Mouse (Mus musculus) monocyte, adult 5-6 weeks (primary cell): ENCODE data around the gene Lmo2. TPM values are rescaled to one million over a fixed set of nuclear protein-coding genes. Genes with fewer than 3 reads are reported as not detected.

Experiments used
- ATAC-seq: fragments of 153-309, 156-312 bp; replicated peaks from 2 replicates; pipeline ENCODE4 v1.8.0; 2017; ENCODE audit warnings: mild to moderate bottlenecking; ENCODE audit not compliant: low TSS enrichment, insufficient number of reproducible peaks, severe bottlenecking, poor library complexity, low FRiP score
- total RNA-seq: library from RNA; stranded (forward); fragments of 200-1000, 200-491, 200-594 nt; gene quantifications from 3 replicates; pipeline ENCODE4 v1.2.3, GENCODE M21; 2017

The Lmo2 gene
- total RNA-seq, 1 experiment from 2014 or later, result 71.8 TPM

DNA sequence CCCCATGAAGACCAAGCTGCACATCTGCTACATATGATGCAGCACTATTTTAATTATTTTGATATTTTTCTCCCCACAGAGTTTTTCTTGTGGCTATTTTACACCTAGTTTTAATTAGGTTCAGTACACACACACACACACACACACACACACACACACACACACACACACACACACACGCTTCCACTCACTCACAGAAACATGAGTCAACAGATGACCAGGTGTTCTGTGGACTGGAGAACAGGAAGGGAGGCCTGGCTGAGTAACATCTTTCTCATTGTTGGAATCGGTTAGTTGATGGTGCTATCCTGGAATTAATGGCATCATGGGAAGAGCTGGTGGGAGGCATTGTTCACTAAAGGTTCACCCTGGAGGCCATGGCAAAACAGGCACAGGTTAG lies 20.1 kb upstream of the Lmo2 start:
- no peak for ATAC-seq

- ATAC-seq, result no peak
These were observed 19.2 kb upstream of the Lmo2 start for GRCm38 (mm10) chr2:103938573-103938972.

DNA sequence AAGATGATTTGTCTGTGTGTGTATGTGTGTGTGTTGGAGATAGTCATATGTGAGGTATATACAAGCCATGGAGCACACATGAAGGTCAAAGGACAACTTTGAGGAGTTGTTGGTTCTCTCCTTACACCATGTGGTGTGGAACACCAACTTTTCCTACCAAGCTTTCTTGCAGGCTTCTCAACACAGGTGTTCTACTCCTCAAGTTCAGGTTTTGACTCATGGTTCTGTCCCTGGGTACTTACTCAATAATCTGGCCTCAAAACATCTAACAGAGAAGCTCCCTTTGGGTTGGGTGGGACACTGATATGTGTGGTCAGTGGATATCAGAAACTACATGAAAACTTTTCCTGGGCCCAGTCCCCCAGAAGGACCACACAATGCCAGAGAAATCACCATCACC lies 18.8 kb upstream of the Lmo2 start:
- ATAC-seq, result no peak

GRCm38 (mm10) chr2:103941085-103941484 lies 16.7 kb upstream of the Lmo2 start:
- ATAC-seq, result no peak

DNA sequence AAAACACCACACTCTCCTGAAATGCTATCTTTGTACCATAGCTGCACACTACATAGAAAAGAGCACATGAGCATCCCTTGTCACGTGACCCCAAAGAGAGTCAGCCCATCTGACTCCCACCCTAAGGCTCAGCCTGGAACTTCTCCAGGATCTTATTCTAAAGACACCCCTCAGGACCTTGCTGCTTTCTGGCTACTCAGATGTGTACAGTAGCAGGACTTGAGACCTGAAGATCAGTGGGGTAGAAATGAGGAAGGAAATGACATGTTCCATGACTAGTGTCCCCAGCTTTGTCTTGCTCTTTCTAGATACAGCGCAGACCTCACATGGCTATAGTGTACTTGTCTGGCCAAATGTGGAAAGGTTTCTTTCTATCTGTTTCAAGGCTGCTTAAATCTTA lies 12.9 kb upstream of the Lmo2 start:
- peak; percentile 67 for ATAC-seq

- ATAC-seq, result peak; percentile 49
These were observed 12.2 kb upstream of the Lmo2 start for GRCm38 (mm10) chr2:103945571-103946092.

GRCm38 (mm10) chr2:103946892-103947291 lies 10.9 kb upstream of the Lmo2 start:
- ATAC-seq, result peak; percentile 60; the same call in 1 of the 2 replicates

- no peak for ATAC-seq
These were observed 9.7 kb upstream of the Lmo2 start for GRCm38 (mm10) chr2:103947982-103948655.

DNA sequence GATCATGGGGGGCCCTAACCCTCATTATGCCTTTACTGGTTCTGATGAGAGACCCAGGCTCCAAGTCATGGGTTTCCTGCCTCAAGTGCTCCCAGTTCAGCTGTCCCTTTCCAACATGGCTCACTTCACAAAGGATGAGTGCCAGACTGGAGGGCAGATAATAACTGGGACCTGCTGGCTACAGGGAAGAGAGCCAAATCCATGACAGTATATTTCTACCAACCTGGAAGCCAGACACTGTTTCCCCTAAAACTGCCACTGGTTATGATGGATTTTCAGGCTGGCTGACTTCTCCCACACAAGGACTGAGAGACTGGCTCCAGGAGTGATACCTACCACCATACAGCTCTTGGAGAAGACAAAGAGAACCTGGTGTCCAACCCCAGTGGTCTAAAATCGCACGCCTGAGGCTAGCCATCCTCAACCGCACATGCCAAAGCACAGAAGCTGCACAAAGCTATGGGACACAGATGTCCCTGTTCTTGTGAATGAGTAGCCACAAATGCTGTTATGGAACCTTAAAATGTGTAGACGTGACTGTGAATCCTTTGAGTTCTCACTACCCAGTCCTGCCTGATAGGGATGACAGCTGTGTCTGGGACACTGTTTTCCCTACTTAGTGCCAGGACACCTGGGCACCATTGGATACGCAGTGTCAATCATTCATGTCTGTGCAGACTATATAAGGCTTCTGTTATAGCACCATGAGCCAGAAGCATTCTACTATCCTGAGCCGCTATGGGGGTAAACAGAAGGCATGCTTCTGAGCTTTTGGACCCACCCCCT lies 4.5 kb upstream of the Lmo2 start:
- ATAC-seq, result no peak

DNA sequence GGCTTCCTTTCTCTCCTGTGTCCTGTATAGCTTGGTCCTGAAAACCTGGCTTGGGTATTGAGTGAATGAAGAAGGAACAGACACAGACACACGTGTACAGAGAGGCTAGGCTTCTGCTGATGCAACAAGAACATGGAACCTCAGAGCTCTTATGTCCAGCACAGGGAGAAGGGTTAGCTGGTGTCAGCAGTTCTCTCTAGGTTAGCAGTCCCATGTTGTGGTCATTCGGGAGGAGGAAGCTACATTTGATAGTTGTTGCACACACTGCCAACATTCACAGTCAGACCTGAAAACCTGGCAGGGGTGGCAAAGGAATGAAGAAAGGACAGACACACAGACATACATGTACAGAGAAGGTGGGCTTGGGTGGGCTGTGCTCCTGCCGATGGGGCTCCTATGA lies 2.1 kb upstream of the Lmo2 start:
- no peak for ATAC-seq

DNA sequence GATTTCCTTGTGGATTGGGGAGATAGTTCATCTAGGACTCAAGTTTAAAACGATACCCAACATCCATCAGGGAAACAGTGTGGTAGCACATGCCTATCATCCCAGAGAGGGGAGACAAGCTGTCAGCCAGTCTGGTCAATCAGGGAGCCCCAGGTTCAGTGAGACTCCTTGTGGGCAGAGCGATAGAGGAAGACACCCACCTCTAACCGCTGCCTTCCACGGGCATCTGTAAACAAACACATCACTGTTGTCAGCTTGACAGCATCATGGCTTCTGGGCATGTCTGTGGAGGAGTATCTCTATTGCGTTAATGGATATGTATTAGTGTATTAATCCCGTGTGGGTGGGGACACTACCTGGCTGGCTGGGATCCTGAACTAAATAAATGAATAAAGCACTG lies 919 bp upstream of the Lmo2 start:
- ATAC-seq, result no peak

DNA sequence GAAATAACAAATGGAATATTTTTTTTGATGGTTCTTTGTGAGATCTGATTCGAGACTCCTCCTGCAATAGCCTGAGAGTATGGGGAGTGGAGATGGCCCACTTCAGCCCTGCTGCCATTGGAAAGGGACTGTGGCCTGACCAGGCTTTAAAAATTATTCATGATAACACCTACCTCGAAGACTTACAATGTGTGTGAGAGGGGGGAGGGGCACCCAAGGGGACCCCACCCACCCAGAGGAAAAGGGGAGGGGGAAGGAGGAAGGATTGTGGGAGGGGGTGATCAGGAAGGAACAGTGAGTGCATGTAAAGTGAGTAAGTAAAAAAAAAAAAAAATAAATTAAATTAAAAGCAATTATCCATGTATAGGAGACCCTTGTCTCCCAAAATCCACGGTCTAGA lies 848 bp downstream of the Lmo2 start:
- ATAC-seq, result no peak

GRCm38 (mm10) chr2:103959066-103959465 lies 1.3 kb downstream of the Lmo2 start:
- no peak for ATAC-seq

- no peak for ATAC-seq
These were observed 1.8 kb downstream of the Lmo2 start for GRCm38 (mm10) chr2:103959574-103959973.

DNA sequence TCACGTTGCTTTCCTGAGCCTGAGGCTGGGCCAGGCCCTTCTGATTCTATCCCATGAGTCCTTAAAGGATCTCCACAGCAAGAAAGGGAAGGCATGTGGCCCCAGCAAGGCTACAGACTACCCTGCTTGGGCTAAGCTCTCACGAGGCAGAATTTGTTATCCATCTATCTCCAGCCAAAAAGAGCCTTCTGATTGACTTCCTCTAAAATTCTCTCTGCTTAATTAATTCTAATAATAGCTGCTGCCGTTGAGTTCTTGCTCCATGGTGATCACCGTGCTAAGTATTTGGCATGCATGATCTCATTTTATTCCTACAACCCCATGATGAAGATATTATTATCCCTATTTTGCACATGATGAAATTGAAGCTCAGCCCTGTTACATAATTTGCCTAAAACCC lies 4.6 kb downstream of the Lmo2 start:
- no peak for ATAC-seq

GRCm38 (mm10) chr2:103965391-103965790 lies 7.6 kb downstream of the Lmo2 start:
- ATAC-seq, result 0 out of 2 replicates have a peak, but pooled peaks have one; percentile 39

DNA sequence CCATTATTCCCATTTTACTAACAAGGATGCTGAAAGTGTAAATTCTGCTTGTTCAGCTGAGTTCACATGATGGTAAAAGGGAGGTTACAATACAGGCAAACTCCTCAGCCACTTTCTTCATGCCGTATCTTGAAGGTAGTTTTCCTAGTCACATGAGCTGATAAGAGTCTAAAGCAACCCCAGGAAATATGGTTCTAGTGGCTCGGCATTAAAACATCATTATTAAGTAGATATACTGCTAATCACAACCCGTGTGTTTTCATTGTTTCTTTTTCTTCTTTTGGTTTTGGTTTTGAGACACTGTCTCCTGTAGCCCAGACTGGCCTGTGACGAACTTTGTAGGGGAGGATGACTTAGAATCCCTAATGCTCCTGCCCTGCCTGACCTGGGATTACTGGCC lies 10.4 kb downstream of the Lmo2 start:
- no peak for ATAC-seq

DNA sequence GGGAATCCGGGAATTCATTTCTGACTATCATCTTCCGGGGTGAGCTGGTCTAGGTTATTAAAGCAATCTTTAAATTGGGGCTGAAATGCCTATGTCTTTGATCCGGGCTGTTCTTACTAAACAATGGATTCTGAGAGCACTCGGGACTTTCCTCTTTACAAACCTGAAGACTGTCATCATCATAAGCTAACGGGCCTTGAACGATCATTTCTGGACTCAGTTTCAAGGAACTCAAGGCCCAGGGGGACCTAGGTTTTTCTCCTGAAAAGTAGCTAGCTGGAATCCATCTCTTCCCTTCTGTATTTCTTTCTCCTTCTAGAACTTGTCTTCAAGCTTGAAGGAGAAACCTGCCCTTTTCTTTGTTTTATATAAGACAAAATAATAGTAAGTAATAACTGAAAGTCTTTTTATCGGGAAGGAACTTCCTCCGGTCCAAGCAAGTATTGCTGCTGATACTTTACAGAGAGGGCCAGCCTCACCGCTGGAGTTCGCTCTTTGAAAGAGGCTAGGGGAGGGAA lies 11.2 kb downstream of the Lmo2 start:
- ATAC-seq, result no peak

GRCm38 (mm10) chr2:103969437-103970040 lies 11.8 kb downstream of the Lmo2 start:
- ATAC-seq, result peak; percentile 41; the same call in 1 of the 2 replicates
